Comparison of ENCODE assay signal across 7 mouse cellular contexts in the genomic region with DNA sequence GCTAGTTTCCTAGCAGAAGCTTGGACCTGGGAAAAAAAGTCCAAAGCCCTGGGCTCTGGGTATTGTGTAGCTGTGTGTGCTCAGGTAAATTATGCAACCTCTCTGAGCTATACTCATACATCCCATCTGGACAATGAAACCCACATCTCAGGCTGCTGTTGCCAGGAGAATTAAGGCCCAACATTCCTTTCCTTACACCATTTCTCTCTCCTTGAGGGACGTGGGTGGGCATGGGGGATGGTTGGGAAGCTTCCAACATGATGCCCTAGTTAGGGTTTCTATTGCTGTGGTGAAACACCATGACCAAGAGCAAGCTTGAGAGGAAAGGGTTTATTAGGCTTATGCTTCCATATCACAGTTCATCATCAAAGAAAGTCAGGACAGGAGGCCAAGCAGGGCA.
"Had no signal": no experiment of that assay in that cellular context is flagged by ENCODE, and none has a peak within 500 bp of the region (broad histone marks: within the 10 kb centered on the region; RNA-seq: fewer than 3 reads in every experiment).

No protein-coding gene starts in this region.

- DNase-seq: kidney, adult 18-20 months; kidney, postnatal 10 days; kidney, postnatal 4 days; lung, adult 2 months; lung, postnatal 4 days; midbrain, embryonic 14.5 days; thymus, postnatal 4 days had no signal
